Mouse (Mus musculus): ENCODE measurements around the gene Cenpl.

Cenpl gene

DNA sequence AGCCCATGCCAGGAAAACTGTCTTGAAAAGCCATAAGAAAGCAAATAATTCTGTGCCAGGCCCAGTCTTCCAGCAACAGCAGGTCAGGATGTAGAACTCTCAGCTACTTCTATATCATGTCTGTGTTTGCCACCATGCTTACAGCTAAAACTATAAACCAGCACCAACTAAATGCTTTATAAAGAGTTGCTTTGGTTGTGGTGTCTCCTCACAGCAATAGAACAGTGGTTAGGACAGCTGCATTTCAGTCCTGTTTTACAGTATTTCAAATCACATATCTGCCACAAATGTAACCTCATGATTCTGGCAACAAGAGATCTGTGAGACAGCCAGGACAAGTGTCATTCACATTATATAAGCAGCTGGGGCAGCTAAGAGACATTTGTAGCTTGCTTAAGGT, 29.7 kb upstream of the Cenpl start:
- DNase-seq (ENCODE audit: extremely low spot score, low read depth, low spot score), result no peak

DNA sequence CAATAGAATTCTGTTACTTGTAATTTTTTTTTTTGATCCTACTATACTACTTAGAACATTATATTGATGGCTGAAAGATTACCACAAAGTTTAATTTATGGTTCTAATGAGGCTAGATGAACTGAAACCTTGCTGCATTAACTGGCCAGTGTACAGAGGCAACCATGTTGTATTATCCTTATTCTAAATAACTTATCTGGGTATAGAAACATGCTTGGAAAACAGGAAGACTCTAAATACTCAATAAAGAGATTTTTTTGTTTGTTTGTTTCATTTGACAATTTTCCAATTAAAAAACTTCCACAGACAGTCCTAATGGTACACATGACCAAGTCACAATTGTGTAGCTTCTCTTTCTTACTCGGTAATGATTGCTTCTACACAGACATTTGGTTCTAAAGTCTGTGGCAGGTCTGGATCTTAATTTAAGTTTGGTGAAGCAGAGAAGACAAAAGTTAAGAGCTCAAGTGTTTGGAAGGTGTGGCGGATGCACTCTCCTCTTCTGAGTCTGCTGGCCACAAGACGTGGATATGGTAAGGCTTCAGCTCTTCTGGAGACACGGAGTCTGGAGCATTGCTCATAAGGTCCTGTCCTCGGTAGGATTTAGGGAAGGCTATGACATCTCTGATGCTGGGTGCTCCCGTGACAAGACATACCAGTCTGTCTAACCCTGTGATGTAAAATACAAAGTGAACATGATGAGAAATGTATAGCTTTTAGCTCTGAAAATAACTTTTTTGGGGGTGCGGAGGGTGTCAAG, 29.1 kb upstream of the Cenpl start:
- DNase-seq (ENCODE audit: extremely low spot score, low read depth, low spot score), result no peak

DNA sequence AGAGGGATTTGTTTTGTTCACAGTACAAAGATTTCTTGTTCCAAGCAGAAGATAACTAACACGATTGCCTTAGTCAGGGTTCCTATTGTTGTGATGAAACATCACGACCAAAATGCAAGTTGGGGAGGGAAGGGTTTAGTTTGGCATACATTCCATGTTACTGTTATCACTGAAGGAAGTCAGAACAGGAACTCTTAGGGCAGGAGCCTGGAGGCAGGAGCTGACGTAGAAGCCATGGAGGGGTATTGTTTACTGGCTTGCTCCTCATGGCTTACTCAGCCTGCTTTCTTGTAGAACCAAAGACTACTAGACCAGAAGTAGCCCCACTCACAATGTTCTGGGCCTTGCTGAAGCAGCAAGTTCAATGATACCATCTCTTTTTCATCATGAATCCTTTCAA, 23.5 kb upstream of the Cenpl start:
- no peak for DNase-seq (ENCODE audit: extremely low spot score, low read depth, low spot score)

DNA sequence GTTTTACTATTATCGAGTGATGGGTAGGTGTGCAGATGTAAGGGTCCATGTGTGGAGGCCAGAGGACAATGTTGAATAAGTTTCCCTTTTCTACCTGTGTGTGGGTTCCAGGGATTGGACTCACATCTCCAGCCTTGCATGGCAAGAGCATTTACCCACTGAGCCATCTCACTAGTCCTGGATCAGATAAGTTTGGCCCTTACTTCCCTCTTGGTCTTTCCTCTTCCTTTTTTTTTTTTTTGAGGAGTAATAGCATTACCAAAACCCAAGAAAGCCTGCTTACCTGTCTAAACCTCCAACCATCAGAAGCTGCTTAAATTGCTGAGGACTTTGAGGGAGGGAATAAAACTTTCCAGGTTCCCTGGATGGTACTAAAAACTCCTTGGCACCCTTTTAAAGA, 13.3 kb upstream of the Cenpl start:
- no peak for DNase-seq (ENCODE audit: extremely low spot score, low read depth, low spot score)

DNA sequence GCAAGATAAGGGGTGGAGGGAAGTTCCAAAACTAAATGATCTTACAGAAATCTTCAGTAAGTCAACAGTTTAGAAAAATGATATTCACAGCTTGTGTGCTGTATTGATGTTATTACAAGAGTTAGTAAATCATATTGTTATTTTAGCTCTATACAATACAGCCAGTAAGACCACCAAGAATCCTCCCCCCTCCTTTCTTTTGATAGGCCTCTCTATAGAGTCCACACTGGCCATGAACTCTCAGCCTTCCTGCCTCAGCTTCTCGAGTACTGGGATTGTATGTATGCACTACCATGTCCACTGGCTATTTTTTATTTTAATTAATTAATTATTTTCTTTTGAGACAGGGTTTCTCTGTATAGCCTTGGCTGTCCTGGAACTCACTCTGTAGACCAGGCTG, 7.2 kb upstream of the Cenpl start:
- DNase-seq (ENCODE audit: extremely low spot score, low read depth, low spot score), result no peak

DNA sequence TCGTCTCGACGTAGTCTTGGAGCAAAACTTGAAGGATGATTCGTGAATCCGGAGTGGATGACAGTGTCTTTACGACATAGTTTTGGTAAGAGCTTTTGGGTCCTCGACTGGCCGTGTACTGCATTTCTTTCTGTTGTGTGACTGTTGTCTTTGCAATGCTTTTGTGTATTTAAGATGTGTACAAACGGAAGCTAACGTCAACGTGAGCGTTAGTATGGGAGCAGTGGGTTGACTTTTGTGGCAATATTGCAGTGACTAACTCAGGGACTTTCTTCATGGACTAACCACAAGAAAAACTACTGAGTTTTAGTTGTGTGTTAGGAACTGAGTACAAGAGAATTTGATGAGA, 733 bp downstream of the Cenpl start:
- no peak for DNase-seq (ENCODE audit: extremely low spot score, low read depth, low spot score)

DNA sequence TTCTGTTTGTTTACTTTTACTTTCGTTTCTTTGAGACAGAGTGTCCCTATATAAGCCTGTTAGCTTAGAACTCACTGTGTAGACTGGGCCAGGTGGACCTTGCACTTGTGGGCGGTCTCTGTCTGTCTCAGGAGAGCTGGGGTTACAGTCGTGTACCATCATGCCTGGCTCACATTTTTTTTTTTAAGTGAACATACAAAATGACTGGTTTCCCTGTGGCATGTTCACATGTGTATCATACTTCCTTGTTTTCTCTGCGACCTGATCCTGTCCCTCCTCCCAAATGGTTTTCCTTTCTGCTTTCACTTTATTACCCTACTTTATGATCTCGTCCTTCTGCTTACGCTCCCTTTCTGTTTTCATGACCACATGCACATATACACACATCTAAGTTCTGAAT, 5.7 kb downstream of the Cenpl start:
- DNase-seq (ENCODE audit: extremely low spot score, low read depth, low spot score), result no peak

DNA sequence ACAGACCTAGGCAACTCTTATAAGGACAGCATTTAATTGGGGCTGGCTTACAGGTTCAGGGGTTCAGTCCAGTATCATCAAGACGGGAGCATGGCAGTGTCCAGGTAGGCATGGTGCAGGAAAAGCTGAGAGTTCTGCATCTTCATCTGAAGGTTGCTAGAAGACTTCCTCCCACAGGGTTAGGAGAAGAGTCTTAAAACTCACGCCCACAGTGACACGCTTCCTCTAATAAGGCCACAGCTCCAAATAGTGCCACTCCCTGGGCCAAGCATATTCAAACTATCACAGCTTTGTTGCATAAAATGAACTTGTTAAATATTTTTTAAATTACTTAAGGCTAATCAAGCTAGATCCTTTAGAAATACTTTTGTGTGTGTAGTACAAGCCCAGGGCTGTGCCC, 6.7 kb downstream of the Cenpl start:
- no peak for DNase-seq (ENCODE audit: extremely low spot score, low read depth, low spot score)

DNA sequence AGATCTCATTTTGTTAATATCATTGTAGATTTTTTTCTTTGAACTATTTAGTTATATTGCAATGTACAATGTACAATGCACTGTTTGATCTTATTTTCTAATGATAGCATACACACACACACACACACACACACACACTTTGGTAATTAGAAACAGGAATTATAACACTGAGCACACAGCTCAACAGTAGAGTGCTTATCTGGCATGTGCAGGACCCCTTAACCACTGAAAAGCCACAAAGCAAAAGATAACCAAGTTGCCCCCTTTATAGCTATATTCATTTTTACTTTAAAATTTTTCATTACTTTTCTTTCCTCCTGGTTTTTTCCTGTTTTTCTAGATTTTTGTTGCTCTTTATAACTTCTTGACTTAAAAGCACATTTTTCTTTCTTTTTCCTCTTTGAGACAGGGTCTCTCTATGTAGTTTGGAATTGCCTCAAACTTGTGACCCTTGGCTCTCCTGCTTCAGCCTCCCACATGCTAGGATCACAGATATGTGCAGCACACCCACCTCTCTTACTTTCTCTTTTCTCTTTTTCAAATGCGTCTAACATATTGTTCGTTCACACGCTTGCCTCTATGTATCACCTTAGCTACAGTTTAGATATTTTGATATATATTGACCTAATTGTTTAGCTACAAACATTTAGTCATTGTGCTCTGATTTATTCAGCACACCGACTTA, 29.4 kb downstream of the Cenpl start:
- no peak for DNase-seq (ENCODE audit: extremely low spot score, low read depth, low spot score)

DNA sequence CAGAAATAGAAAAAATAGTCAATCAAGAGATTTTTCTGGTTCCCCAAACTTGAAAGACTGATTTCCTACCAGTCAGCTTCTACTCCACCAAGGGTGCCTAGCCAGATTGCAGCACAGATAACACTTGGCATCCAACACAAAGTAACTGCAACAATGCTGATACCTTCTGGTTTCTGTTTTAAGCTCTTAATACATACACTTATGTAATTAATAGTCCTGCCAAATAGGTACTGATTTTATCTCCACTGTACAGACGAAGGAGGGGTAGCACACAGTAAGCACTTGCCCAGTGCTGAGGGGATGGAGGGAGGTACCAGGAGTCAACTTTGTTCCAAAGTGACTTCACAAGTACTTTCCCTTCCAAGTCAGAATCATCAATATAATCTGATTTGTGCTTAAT, 33.3 kb downstream of the Cenpl start:
- no peak for DNase-seq (ENCODE audit: extremely low spot score, low read depth, low spot score)

DNA sequence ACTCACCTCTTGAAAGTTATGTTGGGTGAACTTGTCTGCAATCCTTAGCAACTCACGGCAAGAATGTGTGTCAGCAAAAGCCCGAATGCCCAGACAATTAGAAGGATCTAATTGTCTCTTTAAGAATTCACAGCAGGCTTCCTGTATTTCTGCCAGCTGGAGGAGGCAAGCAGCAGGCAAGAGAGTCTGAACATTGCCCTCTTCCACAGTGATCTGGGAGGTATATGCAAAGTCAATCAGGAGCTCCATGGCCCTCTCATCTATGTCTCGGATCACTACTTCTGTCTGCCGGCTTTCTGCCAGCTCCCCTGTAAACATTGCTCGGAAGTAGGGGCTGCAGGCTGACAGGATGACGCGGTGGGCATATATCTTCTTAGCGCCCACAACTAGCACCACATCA, 38.7 kb downstream of the Cenpl start:
- no peak for DNase-seq (ENCODE audit: extremely low spot score, low read depth, low spot score)

DNA sequence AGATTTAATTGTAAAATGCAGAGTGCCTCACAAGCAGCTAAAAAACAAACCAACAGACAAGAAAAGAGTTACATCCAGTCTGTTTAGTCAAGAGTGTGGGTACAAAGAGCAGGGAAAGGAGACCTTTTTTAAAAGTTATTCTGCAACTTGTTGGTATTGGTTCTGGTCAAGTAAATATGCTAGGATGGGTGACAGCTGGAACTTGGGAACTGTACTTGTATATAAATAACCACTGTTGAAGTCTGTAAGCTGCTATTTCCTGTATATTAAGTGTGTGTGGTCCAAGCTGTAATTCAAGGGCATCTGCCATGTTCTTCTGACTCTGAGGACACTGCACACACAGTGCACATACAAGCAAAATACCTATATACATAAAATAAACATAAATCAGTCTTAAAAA, 44.1 kb downstream of the Cenpl start:
- DNase-seq (ENCODE audit: extremely low spot score, low read depth, low spot score), result no peak

DNA sequence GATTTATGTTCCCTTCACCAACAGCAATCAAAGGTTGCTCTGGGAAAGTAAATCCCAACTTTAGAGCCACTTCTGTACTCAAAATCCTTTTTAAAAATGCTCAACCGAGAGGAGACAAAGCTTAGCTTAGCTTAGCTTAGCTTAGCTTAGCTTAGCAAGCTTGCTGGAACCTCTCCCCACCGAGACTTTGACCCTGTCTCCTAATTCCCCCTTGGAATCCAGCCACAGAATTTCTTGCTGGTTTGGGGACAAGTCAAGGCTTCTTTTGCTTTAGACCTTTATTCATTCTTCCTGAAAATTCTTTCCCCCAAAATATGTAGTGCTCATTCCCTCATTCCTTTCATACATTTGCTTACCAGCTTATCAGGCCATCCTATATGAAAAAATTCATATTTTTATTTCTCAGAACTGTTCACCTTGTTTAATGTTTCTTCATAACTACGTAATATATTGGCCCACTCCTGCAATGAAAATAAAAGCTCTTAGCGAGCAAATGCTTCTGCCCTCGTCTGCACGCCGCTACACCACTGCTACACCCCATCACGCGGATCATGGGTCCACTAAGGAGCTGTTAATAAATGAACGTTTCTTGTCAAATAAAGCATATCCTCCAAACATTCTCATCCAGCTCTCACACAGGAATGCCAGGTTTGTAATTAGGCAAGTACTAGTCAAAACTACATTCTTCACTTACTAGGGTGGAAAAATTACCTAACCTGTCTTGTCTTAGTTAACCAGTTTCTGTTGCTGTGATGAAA, 52.3 kb downstream of the Cenpl start:
- DNase-seq (ENCODE audit: extremely low spot score, low read depth, low spot score), result no peak

DNA sequence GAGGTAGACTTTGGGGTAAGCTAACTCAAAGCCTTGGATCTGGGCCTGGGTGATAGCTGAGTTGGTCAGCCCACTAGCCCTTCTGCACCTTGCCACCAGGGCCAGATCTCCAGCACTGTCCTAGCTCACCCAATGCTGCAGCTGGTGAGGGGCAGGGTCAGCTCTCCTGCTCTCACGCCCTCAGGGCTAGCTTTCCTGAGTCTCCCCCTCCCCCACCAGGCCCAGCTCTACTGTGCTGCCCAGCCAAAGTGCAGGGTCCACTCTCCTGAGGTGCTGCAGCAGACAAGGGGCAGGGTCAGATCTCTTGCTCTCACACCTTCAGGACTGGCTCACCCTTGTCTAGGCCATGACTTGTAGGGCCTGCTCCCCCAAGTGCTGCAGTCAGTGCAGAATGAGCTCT, 55.9 kb downstream of the Cenpl start:
- DNase-seq (ENCODE audit: extremely low spot score, low read depth, low spot score), result no peak

DNA sequence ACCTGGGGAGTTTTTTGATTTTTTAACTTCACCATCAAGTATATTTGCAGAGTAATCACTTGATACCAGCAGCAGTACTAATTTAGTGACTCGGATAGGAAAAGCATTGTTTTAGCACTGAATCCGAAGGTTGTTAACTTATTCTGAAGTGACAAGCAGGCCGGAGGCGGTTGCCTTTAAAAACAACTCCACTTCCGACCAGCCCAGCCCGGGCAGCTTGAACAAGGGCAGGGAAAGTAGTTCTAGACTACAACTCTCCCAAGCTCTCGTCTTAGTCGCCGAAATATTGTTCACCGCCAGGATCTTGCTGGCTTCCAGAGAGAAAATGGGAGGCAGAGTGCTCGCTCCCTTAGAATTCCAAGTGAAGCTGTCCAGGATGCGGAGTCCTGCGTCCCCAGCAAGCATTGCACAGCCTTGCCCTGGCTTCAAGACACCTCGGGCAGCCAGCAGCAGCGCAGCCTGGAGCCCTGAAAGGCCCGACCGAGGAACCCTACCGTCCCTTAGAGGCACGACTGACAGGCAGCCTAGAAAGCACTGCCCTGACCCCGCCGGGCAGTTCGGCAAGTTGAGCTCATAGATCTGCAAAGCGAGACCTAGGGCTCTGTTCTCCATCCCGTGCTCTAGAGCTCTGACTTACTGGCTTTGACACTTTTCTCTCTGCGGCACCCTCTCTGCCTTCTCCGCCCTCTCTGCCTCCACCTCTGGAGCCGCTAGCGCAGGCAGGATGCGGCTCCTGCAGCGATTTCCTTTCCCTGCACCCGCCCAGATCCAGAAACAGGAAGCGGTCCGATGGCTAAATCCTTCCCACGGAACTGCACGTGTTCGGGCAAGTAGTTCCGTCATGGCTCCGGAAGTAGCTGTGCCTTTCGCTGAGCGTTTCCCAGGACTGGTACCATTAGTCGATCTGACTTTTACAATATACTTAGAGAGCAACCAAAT, 60.5 kb downstream of the Cenpl start, which contains the start of gene Klhl20:
Gene Klhl20 (minus strand): TSS at position 786 of the 939 bp plus-strand sequence.
- DNase-seq (ENCODE audit: extremely low spot score, low read depth, low spot score), result peak; percentile 93

All from hindlimb bud, embryonic 11.5 days (tissue).